Mouse (Mus musculus) duodenum, adult 2 months (tissue): ENCODE results near the gene Gm45618. TPM values are rescaled to one million over a fixed set of nuclear protein-coding genes. Genes with fewer than 3 reads are reported as not detected.

Experiments used
- polyA plus RNA-seq: library from polyadenylated mRNA; depleted of rRNA; stranded (reverse); fragments of >200 nt; gene quantifications from 2 replicates; pipeline ENCODE4 v1.2.3, GENCODE M21; 2012; ENCODE audit warnings: low replicate concordance; rRNA removed

The Gm45618 gene
- not detected in 2 replicates for polyA plus RNA-seq

GRCm38 (mm10) chr7:142120629-142121028 lies at the start of gene Gm45618:
Gene Gm45618 (minus strand): TSS chr7:142120729.

GRCm38 (mm10) chr7:142165639-142166038 lies 45.1 kb upstream of the Gm45618 start, which contains the start of gene Gm4553:
Gene Gm4553 (minus strand): TSS chr7:142165739.

GRCm38 (mm10) chr7:142157013-142157412 lies 36.5 kb upstream of the Gm45618 start, which contains the start of gene Gm29735:
Gene Gm29735 (minus strand): TSS chr7:142157113.

GRCm38 (mm10) chr7:142144507-142144906 lies 24.0 kb upstream of the Gm45618 start, which contains the start of gene Gm45337:
Gene Gm45337 (minus strand): TSS chr7:142144607.

GRCm38 (mm10) chr7:142135934-142136333 lies 15.4 kb upstream of the Gm45618 start, which contains the start of gene Gm39115:
Gene Gm39115 (minus strand): TSS chr7:142136034.

GRCm38 (mm10) chr7:142095183-142095931 lies 25.2 kb downstream of the Gm45618 start, which contains the start of gene Dusp8:
Gene Dusp8 (minus strand): TSS chr7:142095843.

Other genes with a start within 250 kb of the Gm45618 start
- 32.7 and 54.7 TPM in 2 replicates for gene Tollip, start 202.2 kb downstream of the Gm45618 start, polyA plus RNA-seq
- 0.64 and 4.0 TPM in 2 replicates for gene Brsk2, start 171.0 kb downstream of the Gm45618 start, polyA plus RNA-seq
- 30.2 and 35.8 TPM in 2 replicates for gene Mob2, start 59.7 kb downstream of the Gm45618 start, polyA plus RNA-seq
- 11.0 and 11.1 TPM in 2 replicates for gene Dusp8, start 24.9 kb downstream of the Gm45618 start, polyA plus RNA-seq
- not detected in 2 replicates for gene Gm39115, start 15.3 kb upstream of the Gm45618 start, polyA plus RNA-seq
- gene Gm45337, start 23.9 kb upstream of the Gm45618 start, polyA plus RNA-seq, result not detected in 2 replicates
- gene Gm29735, start 36.4 kb upstream of the Gm45618 start, polyA plus RNA-seq, result 0.33 TPM in 1 of 2 replicates, not detected in the other
- gene Gm4553, start 45.0 kb upstream of the Gm45618 start, polyA plus RNA-seq, result not detected in 2 replicates
- gene Krtap5-2, start 55.3 kb upstream of the Gm45618 start, polyA plus RNA-seq, result not detected in 2 replicates
- not detected in 2 replicates for gene Gm10153, start 69.7 kb upstream of the Gm45618 start, polyA plus RNA-seq
- 0.14 TPM in 1 of 2 replicates, not detected in the other for gene Krtap5-3, start 80.6 kb upstream of the Gm45618 start, polyA plus RNA-seq
- not detected in 2 replicates for gene Gm7579, start 91.1 kb upstream of the Gm45618 start, polyA plus RNA-seq
- gene Krtap5-5, start 109.2 kb upstream of the Gm45618 start, polyA plus RNA-seq, result 2.1 TPM in 1 of 2 replicates, not detected in the other
- gene Gm40460, start 120.3 kb upstream of the Gm45618 start, polyA plus RNA-seq, result not detected in 2 replicates
- not detected in 2 replicates for gene Gm2431, start 137.6 kb upstream of the Gm45618 start, polyA plus RNA-seq
- not detected in 2 replicates for gene Gm4559, start 153.6 kb upstream of the Gm45618 start, polyA plus RNA-seq
- not detected in 2 replicates for gene Krtap5-1, start 176.4 kb upstream of the Gm45618 start, polyA plus RNA-seq
- not detected in 2 replicates for gene Krtap5-4, start 182.8 kb upstream of the Gm45618 start, polyA plus RNA-seq